Mouse (Mus musculus) lung, adult 2 months (tissue): ENCODE data around the gene Polr3e.

ENCODE experiments used
- CTCF ChIP-seq: fragments of 200-500 bp; IDR thresholded peaks from 2 replicates; pipeline ENCODE4 v1.5.1; 2011; ENCODE audit warnings: mild to moderate bottlenecking, low read length, control low read depth; ENCODE audit not compliant: insufficient read depth
- POLR2A ChIP-seq: fragments of 200-500 bp; IDR thresholded peaks from 2 replicates; pipeline ENCODE4 v1.6.1; 2011; ENCODE audit warnings: low read depth, mild to moderate bottlenecking, control low read depth, low read length, borderline replicate concordance; ENCODE audit errors: extremely low read depth

DNA sequence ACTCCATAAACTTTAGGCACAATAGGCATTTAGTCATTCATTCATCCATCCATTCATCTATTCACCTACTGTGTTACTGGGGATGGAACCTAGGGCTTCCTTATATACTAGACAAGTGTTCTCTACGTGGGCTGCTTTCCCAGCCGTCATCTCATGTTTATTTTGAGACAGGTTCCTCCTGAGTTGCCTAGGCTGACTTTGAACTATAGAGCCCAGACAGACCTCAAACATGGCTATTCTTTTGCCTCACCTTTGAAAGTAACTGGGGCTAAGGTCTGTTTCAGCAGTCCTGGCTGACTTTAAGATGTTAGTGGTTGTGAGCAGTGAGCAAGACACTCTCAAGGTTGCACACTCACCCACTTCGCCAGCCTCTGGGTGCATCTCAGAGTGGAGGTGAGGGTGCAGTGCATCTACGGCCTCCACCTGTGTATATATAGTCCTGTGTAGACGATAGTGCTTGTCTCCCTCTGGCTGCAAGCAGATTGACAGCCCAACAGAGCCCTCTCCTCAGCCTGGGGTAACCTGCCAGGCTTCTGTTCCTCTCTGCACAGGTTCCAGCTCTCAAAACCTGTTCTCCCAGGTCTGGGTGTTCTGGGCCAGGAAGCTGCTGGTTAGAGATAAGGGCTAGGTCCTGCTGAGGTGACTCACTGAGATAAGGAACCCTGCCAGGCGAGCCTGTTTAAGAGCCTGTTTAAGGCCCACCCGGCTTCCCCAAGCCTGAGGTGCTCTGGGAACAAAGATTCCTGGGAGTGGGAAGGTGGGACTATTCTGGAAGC lies 42.6 kb upstream of the Polr3e start:
- TF ChIP-seq POLR2A (no peak), CTCF (no peak)
